In the genomic region with DNA sequence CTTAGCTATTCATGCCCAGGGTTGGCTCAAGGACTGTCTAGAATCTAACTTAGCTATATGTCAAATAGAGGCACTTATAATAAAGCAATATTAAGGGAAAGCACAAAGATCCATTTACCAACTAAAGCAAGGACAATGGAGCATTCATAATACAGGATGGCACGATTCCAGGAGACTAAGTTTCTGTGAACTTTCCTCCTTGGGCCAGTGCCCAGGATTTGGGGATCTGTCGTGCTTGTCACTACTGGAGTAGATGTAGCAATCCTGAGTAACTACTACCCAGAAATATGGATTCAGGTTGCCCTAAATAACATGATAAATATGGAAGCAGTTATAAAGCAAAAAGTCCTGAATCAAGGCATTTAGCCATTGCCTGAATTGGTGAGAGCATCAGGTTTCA, we compare ENCODE assay signal across 26 mouse cellular contexts.
A peak's percentile ranks its signal among the peaks of the same experiment; 100 is the strongest.
DNase-seq lines count a peak whose midpoint lies in the region; ATAC-seq and TF ChIP-seq lines count a peak whose summit lies in the region.
"Had no signal": no experiment of that assay in that cellular context is flagged by ENCODE, and none has a peak within 500 bp of the region (broad histone marks: within the 10 kb centered on the region; RNA-seq: fewer than 3 reads in every experiment).

No protein-coding gene starts in this region.

- no peaks in the 10 kb centered on the region for H3K9me3 ChIP-seq in embryonic facial prominence, embryonic 14.5 days (ENCODE audit: control insufficient read depth, low read length)
- no peaks in the 10 kb centered on the region for H3K9me3 ChIP-seq in embryonic facial prominence, embryonic 10.5 days
- no peaks in the 10 kb centered on the region for H3K9me3 ChIP-seq in intestine, embryonic 15.5 days
- H3K9me3 ChIP-seq: forebrain, embryonic 10.5 days; hindbrain, embryonic 12.5 days; limb, embryonic 13.5 days; stomach, embryonic 15.5 days had no signal

- WGBS in embryonic facial prominence, embryonic 14.5 days = 37% methylated on average over 2 of the region's 2 CpGs
- 88% methylated on average over 2 of the region's 2 CpGs for WGBS in embryonic facial prominence, embryonic 10.5 days
- WGBS in intestine, embryonic 15.5 days = 64% methylated on average over 2 of the region's 2 CpGs
- WGBS in cerebellum, adult 2 months = 30% methylated on average over 2 of the region's 2 CpGs

- H3K27me3 ChIP-seq in embryonic facial prominence, embryonic 14.5 days (replicated peaks; ENCODE audit: control insufficient read depth, insufficient read depth, low read length) = no peaks in the 10 kb centered on the region
- H3K27me3 ChIP-seq in embryonic facial prominence, embryonic 10.5 days (replicated peaks; ENCODE audit: low read depth, poor library complexity, severe bottlenecking) = no peaks in the 10 kb centered on the region
- H3K27me3 ChIP-seq in intestine, embryonic 15.5 days (replicated peaks) = no peaks in the 10 kb centered on the region
- H3K27me3 ChIP-seq in cerebellum, adult 2 months (ENCODE audit: control insufficient read depth, insufficient read depth, low read length) = no peaks in the 10 kb centered on the region; the same call in 1 of the 2 replicates
- H3K27me3 ChIP-seq: hindbrain, embryonic 12.5 days; limb, embryonic 13.5 days; stomach, embryonic 15.5 days had no signal

- no peak overlapping the region for H3K9ac ChIP-seq in embryonic facial prominence, embryonic 14.5 days (ENCODE audit: low read depth, low read length)
- no peak overlapping the region for H3K9ac ChIP-seq in intestine, embryonic 15.5 days
- H3K9ac ChIP-seq: hindbrain, embryonic 12.5 days; limb, embryonic 13.5 days; liver, embryonic 14.5 days; stomach, embryonic 15.5 days had no signal

- H3K4me1 ChIP-seq in embryonic facial prominence, embryonic 14.5 days (ENCODE audit: control insufficient read depth, insufficient read depth, low read length) = no peaks in the 10 kb centered on the region
- H3K4me1 ChIP-seq in embryonic facial prominence, embryonic 10.5 days = no peaks in the 10 kb centered on the region
- no peaks in the 10 kb centered on the region for H3K4me1 ChIP-seq in intestine, embryonic 15.5 days (replicated peaks)
- H3K4me1 ChIP-seq in cerebellum, adult 2 months (ENCODE audit: control insufficient read depth, insufficient read depth, low read length) = no peaks in the 10 kb centered on the region
- H3K4me1 ChIP-seq: forebrain, embryonic 10.5 days; hindbrain, embryonic 12.5 days; limb, embryonic 13.5 days; stomach, embryonic 15.5 days had no signal

- no peak overlapping the region for H3K27ac ChIP-seq in embryonic facial prominence, embryonic 14.5 days (replicated peaks; ENCODE audit: low read depth, low read length)
- no peak overlapping the region for H3K27ac ChIP-seq in embryonic facial prominence, embryonic 10.5 days (replicated peaks)
- H3K27ac ChIP-seq in intestine, embryonic 15.5 days = no peak overlapping the region
- H3K27ac ChIP-seq in cerebellum, adult 2 months (ENCODE audit: insufficient read depth, low read length) = no peak overlapping the region
- H3K27ac ChIP-seq: forebrain, embryonic 10.5 days; hindbrain, embryonic 12.5 days; kidney, postnatal 0 days; limb, embryonic 13.5 days; liver, embryonic 14.5 days; macrophage; stomach, embryonic 15.5 days had no signal

- ATAC-seq in embryonic facial prominence, embryonic 14.5 days (ENCODE audit: low read depth) = no peak
- ATAC-seq in intestine, embryonic 15.5 days = no peak
- ATAC-seq: CD4-positive, CD25-positive, alpha-beta regulatory T cell, adult 4 months; forebrain, embryonic 16.5 days; inflammation-experienced regulatory T-cells, adult 6 months; midbrain, embryonic 16.5 days had no signal

- H3K4me3 ChIP-seq in embryonic facial prominence, embryonic 14.5 days (ENCODE audit: low read depth, low read length) = no peak overlapping the region
- H3K4me3 ChIP-seq in embryonic facial prominence, embryonic 10.5 days = no peak overlapping the region
- H3K4me3 ChIP-seq in intestine, embryonic 15.5 days (replicated peaks) = no peak overlapping the region
- H3K4me3 ChIP-seq in cerebellum, adult 2 months (replicated peaks; ENCODE audit: insufficient read depth, low read depth, low read length) = no peak overlapping the region
- H3K4me3 ChIP-seq: forebrain, embryonic 10.5 days; hindbrain, embryonic 12.5 days; limb, embryonic 13.5 days; stomach, embryonic 15.5 days had no signal

- DNase-seq in embryonic facial prominence, embryonic 14.5 days (ENCODE audit: low spot score) = peak; percentile 50
- no peak for DNase-seq in embryonic facial prominence, embryonic 10.5 days (ENCODE audit: low spot score)
- DNase-seq in kidney, postnatal 10 days = peak; percentile 7
- no peak for DNase-seq in kidney, adult 11 months
- DNase-seq in adipocyte (ENCODE audit: low spot score) = peak; percentile 12
- DNase-seq in adrenal gland, postnatal 25 days = peak; percentile 47
- no peak for DNase-seq in cerebellum, adult 2 months
- DNase-seq: cerebellum, adult 18-20 months; gastrocnemius, postnatal 10 days; heart, adult 11 months; layer of hippocampus, postnatal 36 days; right cerebral cortex, adult 18-20 months; thymus, postnatal 25 days had no signal

- TF ChIP-seq CTCF in cerebellum, adult 2 months (IDR thresholded peaks at IDR 0.05; ENCODE audit: borderline replicate concordance, insufficient read depth, low read depth, low read length) = no peak

- H3K36me3 ChIP-seq in embryonic facial prominence, embryonic 14.5 days (ENCODE audit: control insufficient read depth, insufficient read depth, low read length) = no peaks in the 10 kb centered on the region
- no peaks in the 10 kb centered on the region for H3K36me3 ChIP-seq in embryonic facial prominence, embryonic 10.5 days (replicated peaks)
- no peaks in the 10 kb centered on the region for H3K36me3 ChIP-seq in intestine, embryonic 15.5 days
- H3K36me3 ChIP-seq: forebrain, embryonic 10.5 days; hindbrain, embryonic 12.5 days; limb, embryonic 13.5 days; stomach, embryonic 15.5 days had no signal

- no peak overlapping the region for H3K4me2 ChIP-seq in embryonic facial prominence, embryonic 14.5 days (ENCODE audit: low read depth, low read length)
- no peak overlapping the region for H3K4me2 ChIP-seq in intestine, embryonic 15.5 days (replicated peaks)
- H3K4me2 ChIP-seq: heart, embryonic 11.5 days; hindbrain, embryonic 12.5 days; limb, embryonic 13.5 days; stomach, embryonic 15.5 days had no signal

- no peak for TF ChIP-seq POLR2A in cerebellum, adult 2 months (IDR thresholded peaks at IDR 0.05; ENCODE audit: borderline replicate concordance, insufficient read depth, low read length)

Comparison
In these comparisons a context has a peak if more than half of its experiments do, and no peak if none do; other contexts are left out.
1. DNase-seq: peak in embryonic facial prominence, embryonic 14.5 days (single experiment), kidney, postnatal 10 days (single experiment), adipocyte (single experiment) and adrenal gland, postnatal 25 days (single experiment); none in embryonic facial prominence, embryonic 10.5 days (single experiment), kidney, adult 11 months (single experiment) and cerebellum, adult 2 months (0 of 2).